Mouse (Mus musculus) hindbrain, embryonic 14.5 days (tissue): Measurements from ENCODE around the gene Optn. TPM values are rescaled to one million over a fixed set of nuclear protein-coding genes. Genes with fewer than 3 reads are reported as not detected.
"Not testable (repeated sequence)": the region's sequence is repeated elsewhere in the genome, so short reads cannot be mapped to it uniquely, and the experiment has no call there.

Experiments used
- ATAC-seq: fragments of 200-750 bp; cut with Nextera tagmentation; 2 replicates; pipeline ENCODE4 v1.8.0; 2017; ENCODE audit warnings: moderate number of reproducible peaks, mild to moderate bottlenecking, moderate TSS enrichment, moderate library complexity; ENCODE audit not compliant: low FRiP score
- DNase-seq: peaks from one replicate; pipeline ENCODE4 v3.0.0-alpha.2; 2015; ENCODE audit warnings: low spot score
- H3K27ac ChIP-seq: fragments of 300-500 bp; sonication (generic); 2 replicates; pipeline ENCODE4 v1.5.1; 2014; ENCODE audit warnings: mild to moderate bottlenecking, moderate library complexity
- H3K27me3 ChIP-seq: fragments of 300-500 bp; sonication (generic); 2 replicates; pipeline ENCODE4 v1.6.1; 2014; ENCODE audit warnings: mild to moderate bottlenecking, low read length, mixed read lengths; ENCODE audit not compliant: control insufficient read depth, insufficient read depth
- H3K36me3 ChIP-seq: fragments of 300-500 bp; sonication (generic); replicated peaks from 2 replicates; pipeline ENCODE4 v1.6.1; 2014; ENCODE audit not compliant: control insufficient read depth, insufficient read depth
- H3K4me1 ChIP-seq: fragments of 300-500 bp; sonication (generic); replicated peaks from 2 replicates; pipeline ENCODE4 v1.6.1; 2014; ENCODE audit warnings: antibody characterized with exemption, low read length, mixed read lengths; ENCODE audit not compliant: control insufficient read depth, insufficient read depth
- H3K4me2 ChIP-seq: fragments of 300-500 bp; sonication (generic); replicated peaks from 2 replicates; pipeline ENCODE4 v1.6.1; 2014; ENCODE audit warnings: mild to moderate bottlenecking, moderate library complexity
- H3K4me3 ChIP-seq: fragments of 300-500 bp; sonication (generic); replicated peaks from 2 replicates; pipeline ENCODE4 v1.5.1; 2014; ENCODE audit warnings: mild to moderate bottlenecking, low read length
- H3K9ac ChIP-seq: fragments of 300-500 bp; sonication (generic); 2 replicates; pipeline ENCODE4 v1.6.1; 2014
- H3K9me3 ChIP-seq: fragments of 300-500 bp; sonication (generic); 2 replicates; pipeline ENCODE4 v1.6.1; 2016; ENCODE audit warnings: low read length; ENCODE audit not compliant: control insufficient read depth
- WGBS: fragments of 180-500 bp; shearing (Covaris S2); extraction: QIAGEN DNeasy Blood & Tissue Kit; methylation state at CpG from one replicate; pipeline ENCODE4 v1.1.7; 2014; 5-methylcytosine and 5-hydroxymethylcytosine counted together
- polyA plus RNA-seq: library from polyadenylated mRNA; unstranded; fragments of >200 nt; fragmentation: Nextera tagmentation; extraction: Ambion mirVana; gene quantifications from 2 replicates; pipeline ENCODE4 v1.2.1, GENCODE M21; 2014

The Optn gene
- polyA plus RNA-seq = 18.0 and 20.7 TPM in 2 replicates

- Histone ChIP-seq H3K9ac (peak within 1 kb of the TSS; percentile 55), H3K27ac (no peak within 1 kb of the TSS), H3K4me3 (peak within 1 kb of the TSS; percentile 65), H3K27me3 (0 out of 2 replicates have a peak, but pooled peaks cover 10% of the 10 kb centered on the region), H3K4me1 (peaks cover 9% of the 10 kb centered on the region), H3K36me3 (no peaks in the 10 kb centered on the region), H3K9me3 (no peaks in the 10 kb centered on the region), H3K4me2 (peak within 1 kb of the TSS; percentile 56)
- 2% methylated on average over 59 of the region's 63 CpGs for WGBS
- DNase-seq (peak; percentile 83), ATAC-seq (peak; percentile 92)
Observed at GRCm38 (mm10) chr2:5063299-5064205, at the start of gene Optn. TSS of gene Optn (minus strand) at chr2:5064051.

- ATAC-seq (peak; percentile 61; the same call in 1 of the 2 replicates), DNase-seq (peak; percentile 61)
- Histone ChIP-seq H3K9me3 (peaks cover 1% of the 10 kb centered on the region; the same call in 1 of the 2 replicates), H3K4me2 (0 out of 2 replicates have a peak overlapping the region, but pooled peaks have one; percentile 3), H3K27me3 (no peaks in the 10 kb centered on the region), H3K4me1 (peaks cover 21% of the 10 kb centered on the region), H3K27ac (peak overlapping the region; percentile 53), H3K9ac (no peak overlapping the region), H3K36me3 (no peaks in the 10 kb centered on the region), H3K4me3 (no peak overlapping the region)
- WGBS = 26% methylated on average over 8 of the region's 8 CpGs
Observed at GRCm38 (mm10) chr2:5112785-5113291, 49.0 kb upstream of the Optn start.

GRCm38 (mm10) chr2:5102891-5103290 is 39.0 kb upstream of the Optn start:
- Histone ChIP-seq H3K9me3 (peaks cover 19% of the 10 kb centered on the region), H3K27me3 (no peaks in the 10 kb centered on the region), H3K4me1 (peaks cover 5% of the 10 kb centered on the region; the same call in 1 of the 2 replicates), H3K4me3 (no peak overlapping the region), H3K9ac (no peak overlapping the region), H3K4me2 (no peak overlapping the region), H3K27ac (no peak overlapping the region), H3K36me3 (no peaks in the 10 kb centered on the region)
- 73% methylated on average over 1 of the region's 1 CpGs for whole genome bisulfite sequencing
- DNase-seq (no peak), ATAC-seq (no peak)

- Histone ChIP-seq H3K4me3 (no peak overlapping the region), H3K9me3 (peaks cover 8% of the 10 kb centered on the region), H3K4me1 (peaks cover 5% of the 10 kb centered on the region; the same call in 1 of the 2 replicates), H3K36me3 (no peaks in the 10 kb centered on the region), H3K9ac (no peak overlapping the region), H3K4me2 (no peak overlapping the region), H3K27ac (no peak overlapping the region), H3K27me3 (no peaks in the 10 kb centered on the region)
- no peak for DNase-seq
- ATAC-seq = no peak
- WGBS = 86% methylated on average over 10 of the region's 10 CpGs
Observed at GRCm38 (mm10) chr2:5101743-5102245, 37.9 kb upstream of the Optn start.

GRCm38 (mm10) chr2:5099176-5099575 is 35.3 kb upstream of the Optn start:
- 79% methylated on average over 6 of the region's 6 CpGs for WGBS
- H3K4me3 ChIP-seq = no peak overlapping the region
- no peaks in the 10 kb centered on the region for H3K27me3 ChIP-seq
- H3K9me3 ChIP-seq = no peaks in the 10 kb centered on the region
- no peak overlapping the region for H3K4me2 ChIP-seq
- ATAC-seq (no peak), DNase-seq (peak; percentile 22)
- H3K27ac ChIP-seq = no peak overlapping the region
- no peak overlapping the region for H3K9ac ChIP-seq
- no peaks in the 10 kb centered on the region for H3K36me3 ChIP-seq
- H3K4me1 ChIP-seq = peaks cover 5% of the 10 kb centered on the region; the same call in 1 of the 2 replicates

- Histone ChIP-seq H3K36me3 (no peaks in the 10 kb centered on the region), H3K4me3 (peak overlapping the region; percentile 23; the same call in 1 of the 2 replicates), H3K4me1 (peaks cover 5% of the 10 kb centered on the region; the same call in 1 of the 2 replicates), H3K27ac (peak overlapping the region; percentile 68), H3K9ac (peak overlapping the region; percentile 35), H3K4me2 (peak overlapping the region; percentile 55), H3K27me3 (no peaks in the 10 kb centered on the region), H3K9me3 (no peaks in the 10 kb centered on the region)
- DNase-seq (no peak), ATAC-seq (peak; percentile 58; the same call in 1 of the 2 replicates)
- 20% methylated on average over 20 of the region's 20 CpGs for WGBS
Observed at GRCm38 (mm10) chr2:5097786-5098445, 34.1 kb upstream of the Optn start.

- Histone ChIP-seq H3K36me3 (no peaks in the 10 kb centered on the region), H3K9me3 (no peaks in the 10 kb centered on the region), H3K9ac (no peak overlapping the region), H3K4me1 (peaks cover 5% of the 10 kb centered on the region; the same call in 1 of the 2 replicates), H3K4me3 (no peak overlapping the region), H3K27me3 (no peaks in the 10 kb centered on the region), H3K4me2 (no peak overlapping the region), H3K27ac (no peak overlapping the region)
- 36% methylated on average over 1 of the region's 1 CpGs for WGBS
- ATAC-seq (no peak), DNase-seq (no peak)
Observed at GRCm38 (mm10) chr2:5095316-5095715, 31.5 kb upstream of the Optn start.

- WGBS = 88% methylated on average over 5 of the region's 5 CpGs
- Histone ChIP-seq H3K4me2 (no peak overlapping the region), H3K9ac (no peak overlapping the region), H3K27me3 (no peaks in the 10 kb centered on the region), H3K4me1 (0 out of 2 replicates have a peak, but pooled peaks cover 5% of the 10 kb centered on the region), H3K36me3 (no peaks in the 10 kb centered on the region), H3K27ac (no peak overlapping the region), H3K4me3 (no peak overlapping the region), H3K9me3 (no peaks in the 10 kb centered on the region)
- DNase-seq = no peak
- no peak for ATAC-seq
Observed at GRCm38 (mm10) chr2:5094876-5095275, 31.0 kb upstream of the Optn start.

- DNase-seq = peak; percentile 77
- not testable (repeated sequence) for H3K27me3 ChIP-seq
Observed at GRCm38 (mm10) chr2:5090385-5090784, 26.5 kb upstream of the Optn start.

More at GRCm38 (mm10) chr2:5090385-5090784, 26.5 kb upstream of the Optn start:
- H3K27ac ChIP-seq, H3K4me2 ChIP-seq, H3K36me3 ChIP-seq, H3K4me3 ChIP-seq, H3K4me1 ChIP-seq, H3K9ac ChIP-seq, H3K9me3 ChIP-seq: not testable (repeated sequence)
- 100% methylated on average over 3 of the region's 4 CpGs for WGBS
- ATAC-seq = peak; percentile 73
